Mouse (Mus musculus): ENCODE results near the gene Arid2. TPM values are rescaled to one million over a fixed set of nuclear protein-coding genes. Genes with fewer than 3 reads are reported as not detected.
A peak's percentile ranks its signal among the peaks of the same experiment; 100 is the strongest.

Arid2 gene
- polyA plus RNA-seq, 1 experiment from 2014 or later = 11.8 TPM

- Histone ChIP-seq H3K36me3 (ENCODE audit: inconsistent target) (peaks cover 22% of the 10 kb centered on the region; the same call in 1 of the 2 replicates), H3K79me2 (ENCODE audit: inconsistent target) (peaks cover 91% of the 10 kb centered on the region), H3K27ac (no peak overlapping the region), H3K4me3 (ENCODE audit: inconsistent target) (no peak overlapping the region)
- 16% methylated on average over 9 of the region's 9 CpGs for whole genome bisulfite sequencing (ENCODE audit: missing documents)
Measured at GRCm38 (mm10) chr15:96275810-96276493, 11.4 kb upstream of the Arid2 start.

GRCm38 (mm10) chr15:96277061-96277460 lies 10.3 kb upstream of the Arid2 start:
- H3K36me3 ChIP-seq (ENCODE audit: inconsistent target) = peaks cover 25% of the 10 kb centered on the region; the same call in 1 of the 2 replicates
- H3K4me3 ChIP-seq (ENCODE audit: inconsistent target) = no peak overlapping the region

GRCm38 (mm10) chr15:96281236-96281635 lies 6.1 kb upstream of the Arid2 start:
- no peak overlapping the region for H3K27ac ChIP-seq
- peaks cover 25% of the 10 kb centered on the region; the same call in 1 of the 2 replicates for H3K36me3 ChIP-seq (ENCODE audit: inconsistent target)
- H3K4me3 ChIP-seq (ENCODE audit: inconsistent target) = no peak overlapping the region
- 85% methylated on average over 5 of the region's 5 CpGs for WGBS (ENCODE audit: missing documents)
- peaks cover 85% of the 10 kb centered on the region for H3K79me2 ChIP-seq (ENCODE audit: inconsistent target)

More at GRCm38 (mm10) chr15:96277061-96277460, 10.3 kb upstream of the Arid2 start:
- 18% methylated on average over 4 of the region's 4 CpGs for WGBS (ENCODE audit: missing documents)
- Histone ChIP-seq H3K79me2 (ENCODE audit: inconsistent target) (peaks cover 99% of the 10 kb centered on the region), H3K27ac (no peak overlapping the region)

- H3K4me3 ChIP-seq (ENCODE audit: inconsistent target) = no peak overlapping the region
- H3K27ac ChIP-seq = no peak overlapping the region
- H3K36me3 ChIP-seq (ENCODE audit: inconsistent target) = peaks cover 25% of the 10 kb centered on the region; the same call in 1 of the 2 replicates
- 82% methylated on average over 8 of the region's 8 CpGs for WGBS (ENCODE audit: missing documents)
- peaks cover 66% of the 10 kb centered on the region for H3K79me2 ChIP-seq (ENCODE audit: inconsistent target)
Measured at GRCm38 (mm10) chr15:96283141-96283540, 4.2 kb upstream of the Arid2 start.

GRCm38 (mm10) chr15:96283920-96284431 lies 3.3 kb upstream of the Arid2 start:
- H3K36me3 ChIP-seq (ENCODE audit: inconsistent target) = peaks cover 18% of the 10 kb centered on the region; the same call in 1 of the 2 replicates

GRCm38 (mm10) chr15:96284711-96285322 lies 2.5 kb upstream of the Arid2 start:
- under 1% methylated on average over 46 of the region's 67 CpGs for WGBS (ENCODE audit: missing documents)

More at GRCm38 (mm10) chr15:96283920-96284431, 3.3 kb upstream of the Arid2 start:
- Histone ChIP-seq H3K79me2 (ENCODE audit: inconsistent target) (peaks cover 65% of the 10 kb centered on the region), H3K27ac (peak overlapping the region; percentile 60), H3K4me3 (ENCODE audit: inconsistent target) (peak overlapping the region; percentile 69)
- WGBS (ENCODE audit: missing documents) = 6% methylated on average over 11 of the region's 11 CpGs

GRCm38 (mm10) chr15:96285323-96286014 lies 1.8 kb upstream of the Arid2 start:
- WGBS (ENCODE audit: missing documents) = under 1% methylated on average over 56 of the region's 64 CpGs

More at GRCm38 (mm10) chr15:96284711-96285322, 2.5 kb upstream of the Arid2 start:
- Histone ChIP-seq H3K4me3 (ENCODE audit: inconsistent target) (peak overlapping the region; percentile 69), H3K36me3 (ENCODE audit: inconsistent target) (peaks cover 14% of the 10 kb centered on the region; the same call in 1 of the 2 replicates), H3K27ac (peak overlapping the region; percentile 60), H3K79me2 (ENCODE audit: inconsistent target) (peaks cover 65% of the 10 kb centered on the region)

GRCm38 (mm10) chr15:96286015-96286934 lies 1.0 kb upstream of the Arid2 start:
- under 1% methylated on average over 71 of the region's 72 CpGs for WGBS (ENCODE audit: missing documents)

More at GRCm38 (mm10) chr15:96285323-96286014, 1.8 kb upstream of the Arid2 start:
- peak overlapping the region; percentile 43 for H3K4me3 ChIP-seq (ENCODE audit: inconsistent target)
- peak overlapping the region; percentile 77 for H3K27ac ChIP-seq
- H3K79me2 ChIP-seq (ENCODE audit: inconsistent target) = peaks cover 65% of the 10 kb centered on the region
- H3K36me3 ChIP-seq (ENCODE audit: inconsistent target) = peaks cover 7% of the 10 kb centered on the region; the same call in 1 of the 2 replicates

GRCm38 (mm10) chr15:96286935-96287292 lies 404 bp upstream of the Arid2 start:
- peaks cover 65% of the 10 kb centered on the region for H3K79me2 ChIP-seq (ENCODE audit: inconsistent target)
- H3K36me3 ChIP-seq (ENCODE audit: inconsistent target) = no peaks in the 10 kb centered on the region
- under 1% methylated on average over 37 of the region's 63 CpGs for WGBS (ENCODE audit: missing documents)
- H3K27ac ChIP-seq = no peak overlapping the region
- H3K4me3 ChIP-seq (ENCODE audit: inconsistent target) = no peak overlapping the region

More at GRCm38 (mm10) chr15:96286015-96286934, 1.0 kb upstream of the Arid2 start:
- Histone ChIP-seq H3K4me3 (ENCODE audit: inconsistent target) (peak overlapping the region; percentile 43), H3K36me3 (ENCODE audit: inconsistent target) (no peaks in the 10 kb centered on the region; the same call in 1 of the 2 replicates), H3K79me2 (ENCODE audit: inconsistent target) (peaks cover 65% of the 10 kb centered on the region), H3K27ac (peak overlapping the region; percentile 77)

GRCm38 (mm10) chr15:96287976-96288835 lies 888 bp downstream of the Arid2 start:
- WGBS (ENCODE audit: missing documents) = under 1% methylated on average over 68 of the region's 97 CpGs
- H3K4me3 ChIP-seq (ENCODE audit: inconsistent target) = peak overlapping the region; percentile 73
- peaks cover 65% of the 10 kb centered on the region for H3K79me2 ChIP-seq (ENCODE audit: inconsistent target)
- peak overlapping the region; percentile 59 for H3K27ac ChIP-seq
- no peaks in the 10 kb centered on the region for H3K36me3 ChIP-seq (ENCODE audit: inconsistent target)

- 13% methylated on average over 9 of the region's 9 CpGs for WGBS (ENCODE audit: missing documents)
- Histone ChIP-seq H3K79me2 (ENCODE audit: inconsistent target) (peaks cover 65% of the 10 kb centered on the region), H3K36me3 (ENCODE audit: inconsistent target) (no peaks in the 10 kb centered on the region), H3K27ac (peak overlapping the region; percentile 59), H3K4me3 (ENCODE audit: inconsistent target) (peak overlapping the region; percentile 73)
Measured at GRCm38 (mm10) chr15:96288836-96289390, 1.6 kb downstream of the Arid2 start.

GRCm38 (mm10) chr15:96290001-96290400 lies 2.7 kb downstream of the Arid2 start:
- Histone ChIP-seq H3K79me2 (ENCODE audit: inconsistent target) (peaks cover 67% of the 10 kb centered on the region), H3K4me3 (ENCODE audit: inconsistent target) (no peak overlapping the region), H3K36me3 (ENCODE audit: inconsistent target) (no peaks in the 10 kb centered on the region), H3K27ac (no peak overlapping the region)
- WGBS (ENCODE audit: missing documents) = 63% methylated on average over 1 of the region's 1 CpGs

Data from macrophage (primary cell).